Mouse (Mus musculus): ENCODE results near the gene Lbr.

GRCm38 (mm10) chr1:181847396-181847795, 4.5 kb upstream of the Lbr start:
- TF ChIP-seq CTCF (IDR thresholded peaks at IDR 0.05; ENCODE audit: low read depth), result no peak
- TF ChIP-seq EP300 (IDR thresholded peaks at IDR 0.05; ENCODE audit: low read depth), result no peak
